Mouse (Mus musculus) Patski (cell line): ENCODE measurements around the gene Clip2. TPM values are rescaled to one million over a fixed set of nuclear protein-coding genes. Genes with fewer than 3 reads are reported as not detected.

Experiments used
- ATAC-seq: fragments of 100-300 bp; one replicate; pipeline ENCODE4 v1.8.0; 2021
- CTCF ChIA-PET: fragments of 350-600 bp; sonication (Branson Sonifier 250); formaldehyde crosslinking; loops from one replicate; lab custom pipeline; 2022; ENCODE audit warnings: inconsistent platforms; lab: Charles Lee
- POLR2A ChIA-PET: fragments of 350-600 bp; sonication (Branson Sonifier 250); formaldehyde crosslinking; loops from one replicate; lab custom pipeline; 2022; ENCODE audit warnings: antibody characterized with exemption, inconsistent platforms; lab: Charles Lee
- DNase-seq: peaks from one replicate; pipeline ENCODE4 v3.0.0-alpha.2; 2011; ENCODE audit warnings: low read depth, low spot score
- H3K27me3 ChIP-seq: fragments of 371-371 bp; one replicate; pipeline ENCODE4 v1.5.1; 2021
- CTCF ChIP-seq: fragments of 100-300 bp; IDR thresholded peaks from one replicate; pipeline ENCODE4 v1.5.1; 2021
- in situ Hi-C: fragments of 300-500 bp; cut with MboI; formaldehyde crosslinking; loops from 3 replicates; pipeline ENCODE4 v1.11.1; 2018; ENCODE audit warnings: low pct_unique_long_range_greater_than_20kb, mixed read lengths
- polyA plus RNA-seq: library from polyadenylated mRNA; unstranded; gene quantifications from one replicate; pipeline ENCODE4 v1.2.3, GENCODE M21; 2021

The Clip2 gene
- polyA plus RNA-seq, 1 experiment from 2014 or later: 33.8 TPM

GRCm38 (mm10) chr5:134469559-134470150 lies 82.6 kb downstream of the Clip2 start:
- DNase-seq (no peak), ATAC-seq (no peak)
- POLR2A ChIA-PET: no interaction called here
- in situ Hi-C loops: loop anchor here (5.0 to 10.0 kb wide), 2 partner anchors 97 to 265 kb away; no protein-coding TSS in a partner anchor
- CTCF ChIA-PET: interaction anchor here (1.4 kb wide), 1 partner anchor 97 kb away, joined by 5 read pairs; no protein-coding TSS in a partner anchor
- no peaks in the 10 kb centered on the region for H3K27me3 ChIP-seq
- no peak for TF ChIP-seq CTCF

DNA sequence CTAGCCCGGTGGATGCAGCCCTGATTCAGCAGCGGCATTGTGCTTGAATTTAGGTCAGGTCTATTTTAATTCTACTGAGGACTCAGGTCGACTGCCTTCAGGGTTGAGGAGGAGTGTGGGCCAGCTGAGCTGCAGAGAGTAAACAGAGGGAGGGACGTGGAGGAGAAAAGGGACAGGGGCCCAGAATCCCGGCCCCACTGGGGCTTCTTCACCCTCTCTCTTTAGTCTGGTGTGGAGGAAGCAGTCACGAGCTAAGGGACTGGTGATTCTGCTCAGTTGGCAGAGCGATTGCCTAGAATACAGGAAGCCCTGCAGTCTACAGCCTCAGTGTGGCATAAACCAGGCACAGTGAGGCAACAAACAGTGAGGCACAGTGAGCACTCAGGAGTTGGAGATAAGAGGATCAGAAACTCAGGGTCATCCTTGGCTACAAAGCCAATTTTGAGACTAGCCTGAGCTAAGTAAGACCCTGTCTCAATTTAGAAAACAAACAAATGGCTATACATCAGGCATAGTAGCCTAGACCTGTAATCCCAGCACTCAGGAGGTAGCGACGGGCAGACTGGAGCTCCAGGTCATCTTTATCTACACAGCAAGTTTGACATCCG lies 84.0 kb downstream of the Clip2 start:
- ChIA-PET POLR2A (no interaction called here), CTCF (interaction anchor here (0.7 to 1.2 kb wide), 5 partner anchors 24 to 102 kb away, joined by 3 to 5 read pairs (median 3); no protein-coding TSS in a partner anchor)
- no peak for TF ChIP-seq CTCF
- ATAC-seq: no peak
- no peaks in the 10 kb centered on the region for H3K27me3 ChIP-seq
- DNase-seq: no peak
- in situ Hi-C loops: loop anchor here (5.0 to 10.0 kb wide), 2 partner anchors 96 to 263 kb away; no protein-coding TSS in a partner anchor

GRCm38 (mm10) chr5:134467030-134467549 lies 85.1 kb downstream of the Clip2 start:
- DNase-seq (no peak), ATAC-seq (no peak)
- H3K27me3 ChIP-seq: no peaks in the 10 kb centered on the region
- POLR2A ChIA-PET: interaction anchor here (0.7 kb wide), 1 partner anchor 12 kb away, joined by 5 read pairs; no protein-coding TSS in a partner anchor
- no peak for TF ChIP-seq CTCF
- in situ Hi-C loops: loop anchor here (5.0 to 10.0 kb wide), 2 partner anchors 95 to 262 kb away; no protein-coding TSS in a partner anchor
- CTCF ChIA-PET: interaction anchor here (0.8 to 1.0 kb wide), 3 partner anchors 11 to 82 kb away, joined by 3 read pairs; no protein-coding TSS in a partner anchor

- in situ Hi-C loops: loop anchor here (5.0 to 10.0 kb wide), 2 partner anchors 94 to 262 kb away; no protein-coding TSS in a partner anchor
- no peaks in the 10 kb centered on the region for H3K27me3 ChIP-seq
- POLR2A ChIA-PET: no interaction called here
- CTCF ChIA-PET: interaction anchor here (0.9 to 1.0 kb wide), 2 partner anchors 11 to 19 kb away, joined by 3 read pairs; no protein-coding TSS in a partner anchor
- ATAC-seq (no peak), DNase-seq (no peak)
- TF ChIP-seq CTCF: no peak
These were observed 85.8 kb downstream of the Clip2 start for GRCm38 (mm10) chr5:134466296-134467029.

GRCm38 (mm10) chr5:134465197-134465596 lies 87.0 kb downstream of the Clip2 start:
- ATAC-seq (no peak), DNase-seq (no peak)
- in situ Hi-C loops: loop anchor here (5.0 to 10.0 kb wide), 2 partner anchors 93 to 260 kb away; no protein-coding TSS in a partner anchor
- no peak for TF ChIP-seq CTCF
- ChIA-PET POLR2A (no interaction called here), CTCF (no interaction called here)
- H3K27me3 ChIP-seq: no peaks in the 10 kb centered on the region

GRCm38 (mm10) chr5:134464225-134464624 lies 88.0 kb downstream of the Clip2 start:
- DNase-seq: no peak
- ChIA-PET CTCF (interaction anchor here (1.2 to 1.7 kb wide), 2 partner anchors 80 to 90 kb away, joined by 3 to 4 read pairs; no protein-coding TSS in a partner anchor), POLR2A (no interaction called here)

GRCm38 (mm10) chr5:134462731-134463130 lies 89.5 kb downstream of the Clip2 start:
- DNase-seq (no peak), ATAC-seq (no peak)
- POLR2A ChIA-PET: no interaction called here
- in situ Hi-C loops: loop anchor here (10.0 kb wide), 1 partner anchor 258 kb away; no protein-coding TSS in a partner anchor
- no peaks in the 10 kb centered on the region for H3K27me3 ChIP-seq
- CTCF ChIA-PET: no interaction called here
- TF ChIP-seq CTCF: no peak

More at GRCm38 (mm10) chr5:134464225-134464624, 88.0 kb downstream of the Clip2 start:
- H3K27me3 ChIP-seq: no peaks in the 10 kb centered on the region
- no peak for ATAC-seq
- TF ChIP-seq CTCF: no peak
- in situ Hi-C loops: loop anchor here (10.0 kb wide), 1 partner anchor 259 kb away; no protein-coding TSS in a partner anchor

DNA sequence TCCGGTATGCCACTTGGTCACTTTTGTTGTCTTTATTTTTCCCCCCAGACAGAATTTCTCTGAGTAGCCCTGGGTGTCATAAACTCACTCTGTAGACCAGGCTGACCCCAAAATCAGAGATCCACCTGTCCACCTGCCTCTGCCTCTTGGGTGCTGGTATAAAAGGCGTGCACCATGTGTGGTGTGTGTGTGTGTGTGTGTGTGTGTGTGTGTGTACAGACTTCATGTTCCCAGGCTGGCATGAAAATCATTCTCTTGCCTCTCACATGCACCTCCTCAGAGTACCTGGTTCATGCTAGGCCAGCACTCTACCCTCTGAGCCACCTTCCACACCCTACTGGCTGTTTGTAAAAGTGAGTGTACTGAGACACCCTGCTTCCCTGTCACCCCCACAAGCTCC lies 89.9 kb downstream of the Clip2 start:
- H3K27me3 ChIP-seq: no peaks in the 10 kb centered on the region
- POLR2A ChIA-PET: interaction anchor here (0.8 kb wide), 1 partner anchor 86 kb away, joined by 6 read pairs; no protein-coding TSS in a partner anchor
- CTCF ChIA-PET: no interaction called here
- in situ Hi-C loops: loop anchor here (10.0 kb wide), 1 partner anchor 258 kb away; no protein-coding TSS in a partner anchor
- DNase-seq: no peak
- no peak for TF ChIP-seq CTCF
- no peak for ATAC-seq

- no peak for ATAC-seq
- no peak for TF ChIP-seq CTCF
These were observed 91.7 kb downstream of the Clip2 start for GRCm38 (mm10) chr5:134460546-134460945.

GRCm38 (mm10) chr5:134459096-134459495 lies 93.1 kb downstream of the Clip2 start:
- CTCF ChIA-PET: no interaction called here
- no peak for TF ChIP-seq CTCF
- DNase-seq (no peak), ATAC-seq (no peak)
- in situ Hi-C loops: no loop called here
- POLR2A ChIA-PET: no interaction called here
- no peaks in the 10 kb centered on the region for H3K27me3 ChIP-seq

More at GRCm38 (mm10) chr5:134460546-134460945, 91.7 kb downstream of the Clip2 start:
- in situ Hi-C loops: loop anchor here (10.0 kb wide), 1 partner anchor 256 kb away; no protein-coding TSS in a partner anchor
- ChIA-PET CTCF (interaction anchor here (0.9 kb wide), 1 partner anchor 8 kb away, joined by 3 read pairs; no protein-coding TSS in a partner anchor), POLR2A (no interaction called here)
- no peaks in the 10 kb centered on the region for H3K27me3 ChIP-seq
- DNase-seq: no peak
